Mouse (Mus musculus) testis, adult 2 months (tissue): ENCODE measurements around the gene Maml3.

Experiments
- CTCF ChIP-seq: fragments of 200-500 bp; IDR thresholded peaks from 2 replicates; pipeline ENCODE4 v1.5.1; 2012; ENCODE audit warnings: low read depth, mild to moderate bottlenecking, inconsistent platforms, low read length, moderate library complexity; ENCODE audit not compliant: control insufficient read depth, insufficient read depth, insufficient replicate concordance
- POLR2A ChIP-seq: fragments of 200-500 bp; IDR thresholded peaks from 2 replicates; pipeline ENCODE4 v1.6.1; 2012; ENCODE audit warnings: low read depth, mild to moderate bottlenecking, inconsistent platforms, low read length, moderate library complexity; ENCODE audit not compliant: control insufficient read depth

GRCm38 (mm10) chr3:51700731-51701280, 404.1 kb downstream of the Maml3 start:
- TF ChIP-seq CTCF (no peak), POLR2A (no peak)
